Mouse (Mus musculus) neutrophil, adult 65 days (primary cell): Measurements from ENCODE around the gene Suox. TPM values are rescaled to one million over a fixed set of nuclear protein-coding genes. Genes with fewer than 3 reads are reported as not detected.

Experiments
- total RNA-seq: library from RNA; stranded (reverse); gene quantifications from 2 replicates; pipeline ENCODE4 v1.2.4, GENCODE M21; 2023

Gene Suox
- total RNA-seq = 1.0 and 1.2 TPM in 2 replicates

DNA sequence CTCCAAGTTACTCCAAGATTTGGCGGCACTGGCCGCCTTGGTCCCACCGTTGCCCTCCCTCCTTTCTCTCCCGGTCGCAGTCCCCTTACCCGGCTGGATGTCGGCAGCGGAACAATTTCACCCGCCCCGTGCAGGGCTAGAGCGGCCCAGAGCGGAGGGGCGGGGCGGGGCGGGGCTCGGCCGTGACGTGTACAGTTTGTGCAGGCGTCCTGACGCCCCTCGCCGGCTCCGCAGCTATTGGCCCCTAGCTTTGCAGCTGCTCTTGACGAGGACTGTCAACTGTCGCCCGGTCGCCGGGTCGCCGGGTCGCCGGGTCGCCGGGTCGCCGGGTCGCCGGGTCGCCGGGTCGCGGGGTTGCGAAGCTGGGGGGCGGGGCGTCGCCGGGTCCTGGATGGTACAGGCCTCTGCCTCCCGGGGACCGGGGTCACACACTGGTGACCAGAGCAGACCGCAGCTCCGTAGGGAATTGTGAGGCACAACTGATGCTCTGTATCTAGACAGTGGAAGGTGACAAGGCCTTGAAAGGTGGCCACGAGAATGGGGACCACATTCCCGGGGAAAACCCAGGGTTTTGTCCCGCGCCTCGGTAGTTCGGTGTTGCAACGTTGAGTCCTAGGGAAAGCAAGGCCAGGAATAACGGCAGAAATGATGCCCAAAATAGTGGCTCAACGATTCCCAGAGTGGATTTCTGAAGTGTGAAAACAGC is at the start of gene Suox:
Suox (minus strand) TSS at position 311 of the 706 bp plus-strand sequence.

DNA sequence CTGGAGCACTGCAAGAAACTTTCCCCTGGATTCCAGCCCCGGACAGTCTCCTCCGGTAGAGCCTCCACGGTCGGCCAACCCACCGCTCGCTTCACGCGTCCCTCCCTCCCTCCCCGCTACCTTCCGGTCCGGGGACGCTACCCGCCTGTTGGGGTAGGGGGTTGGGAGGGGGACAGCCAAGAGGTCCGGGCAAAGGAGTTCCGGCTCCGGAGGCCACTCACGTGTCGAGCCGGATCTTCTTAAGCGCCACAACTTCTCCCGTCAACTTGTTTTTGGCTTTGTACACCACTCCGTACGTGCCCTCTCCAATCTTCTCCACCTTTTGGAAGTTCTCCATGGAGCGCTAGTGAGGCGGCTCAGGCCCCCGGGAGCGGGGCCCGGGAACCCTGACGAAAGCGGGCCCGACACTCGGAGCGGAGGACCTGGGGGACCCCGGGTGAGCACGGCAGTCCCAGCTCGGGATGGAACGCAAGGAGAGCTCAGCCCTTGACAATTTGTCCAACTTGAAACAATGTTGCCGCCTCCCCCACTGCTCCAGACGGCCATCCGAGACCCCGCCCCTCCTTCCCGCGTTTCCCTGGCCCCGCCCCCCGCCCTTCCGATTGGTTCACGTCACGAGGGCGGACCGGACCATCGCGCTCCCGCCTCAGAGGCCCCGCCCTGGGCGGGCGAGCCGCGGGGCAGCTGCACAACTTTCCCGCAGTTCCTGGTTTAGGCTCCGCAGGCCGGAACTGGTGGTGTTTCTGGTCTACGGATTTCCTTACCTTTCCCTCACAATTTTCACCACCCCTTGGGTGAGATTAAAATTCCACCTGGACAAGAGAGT is 30.8 kb upstream of the Suox start, which contains the start of gene Cdk2:
Cdk2 (minus strand) TSS at position 541 of the 826 bp plus-strand sequence.

DNA sequence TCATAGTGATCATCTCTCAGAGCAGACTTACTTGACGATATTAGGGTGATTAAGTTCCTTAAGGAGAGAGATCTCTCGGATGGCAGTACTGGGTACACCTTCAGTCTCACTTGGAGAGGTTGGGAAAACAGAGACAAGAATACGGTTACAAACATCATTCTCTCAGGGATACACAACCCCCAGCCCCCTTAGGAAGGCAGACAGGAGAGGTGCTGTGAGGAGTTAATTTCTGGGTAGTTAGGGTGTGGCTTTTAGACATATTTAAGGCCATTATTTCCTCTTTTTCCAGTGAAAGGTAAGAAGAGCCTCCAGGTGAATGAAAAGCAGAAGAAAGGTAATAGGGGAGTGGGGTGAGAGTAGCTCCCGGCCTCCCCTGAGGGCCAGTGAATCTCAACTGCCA is 30.0 kb upstream of the Suox start, which contains the start of gene Pmel:
Pmel (plus strand) TSS at position 301 of the 400 bp plus-strand sequence.

DNA sequence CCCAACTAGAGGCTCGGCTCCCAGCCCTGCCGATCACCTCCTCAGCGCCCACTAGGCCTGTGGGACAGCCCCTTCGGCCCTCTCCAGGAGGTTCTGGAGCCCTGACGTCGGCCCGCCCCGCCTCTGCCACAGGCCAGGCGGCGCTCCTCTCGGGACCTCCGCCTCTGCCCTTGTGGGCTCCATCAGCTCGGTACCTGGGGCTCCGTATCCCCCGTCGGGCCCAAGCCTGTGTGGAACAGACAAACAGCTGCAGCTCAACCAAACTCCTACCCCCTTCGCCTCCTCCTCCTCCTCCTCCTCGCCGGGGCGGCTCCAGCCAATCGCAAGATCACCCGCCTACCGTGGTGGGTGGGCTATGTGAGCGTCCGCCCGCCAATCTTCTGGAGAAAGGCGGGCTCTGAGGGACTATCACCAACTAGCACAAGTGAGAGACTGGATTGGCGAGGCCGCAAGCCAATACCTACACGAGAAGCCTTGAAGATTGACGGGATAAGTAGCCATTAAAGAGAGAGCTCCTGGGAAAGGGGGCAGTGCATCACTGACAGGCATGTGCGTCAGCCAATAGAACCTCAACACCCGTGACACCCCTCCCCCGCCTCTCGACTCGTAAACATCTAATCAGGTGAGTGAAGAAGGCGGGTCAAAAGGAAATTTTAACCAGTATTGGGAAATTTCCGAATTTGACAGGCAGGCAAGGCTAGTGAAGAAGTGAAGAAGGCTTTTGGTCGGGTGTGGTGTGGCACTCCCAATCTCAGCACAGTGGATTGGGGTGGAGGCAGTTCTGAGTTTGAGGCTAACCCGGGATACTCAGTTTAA is 22.3 kb upstream of the Suox start, which contains the start of gene Rab5b:
Rab5b (minus strand) TSS at position 273 of the 816 bp plus-strand sequence.

DNA sequence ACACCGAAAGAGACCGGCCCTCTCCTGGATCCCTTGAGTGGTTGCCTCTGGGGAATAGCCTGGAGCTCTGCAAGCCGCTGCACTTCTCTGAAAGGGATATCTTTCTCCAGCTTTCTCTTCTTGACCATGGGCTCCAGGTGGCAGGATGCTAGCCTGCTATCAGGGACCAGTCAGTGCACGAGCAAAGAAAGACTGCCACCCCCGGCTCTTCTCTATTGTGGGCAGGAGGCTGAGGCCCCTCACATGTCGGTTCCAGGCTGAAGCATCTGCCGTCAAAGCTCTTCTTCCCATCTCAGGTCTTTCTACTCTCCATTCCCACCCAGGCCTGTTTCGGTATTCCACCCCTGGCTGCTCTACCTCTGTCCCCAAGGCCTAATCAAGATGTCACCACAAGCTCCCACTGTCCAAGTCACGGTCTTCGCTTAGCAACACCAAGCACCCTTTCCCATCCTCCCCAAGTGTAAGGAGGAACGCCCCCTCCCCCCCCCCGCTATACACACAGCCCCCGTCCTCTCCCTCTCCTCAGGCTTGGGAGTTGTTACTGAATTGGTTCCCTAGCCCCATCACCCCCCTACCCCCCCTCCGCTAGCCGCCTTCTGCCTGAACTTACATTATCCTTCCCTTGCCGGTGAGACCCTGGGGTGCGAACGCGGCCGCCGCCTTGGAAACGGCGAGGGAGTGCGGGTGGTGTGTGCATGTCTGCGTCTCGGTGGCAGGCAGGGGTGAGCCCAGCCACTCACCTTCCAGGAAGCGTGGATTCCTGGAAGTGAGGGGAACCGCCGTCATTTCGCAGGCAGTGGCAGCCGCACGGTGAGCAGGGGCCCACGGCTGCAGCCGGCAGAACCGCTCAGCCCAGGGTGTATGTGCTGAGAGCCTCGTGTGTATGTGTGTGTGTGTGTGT is 28.5 kb downstream of the Suox start, which contains the start of gene Ikzf4:
Ikzf4 (minus strand) TSS at position 881 of the 901 bp plus-strand sequence.

DNA sequence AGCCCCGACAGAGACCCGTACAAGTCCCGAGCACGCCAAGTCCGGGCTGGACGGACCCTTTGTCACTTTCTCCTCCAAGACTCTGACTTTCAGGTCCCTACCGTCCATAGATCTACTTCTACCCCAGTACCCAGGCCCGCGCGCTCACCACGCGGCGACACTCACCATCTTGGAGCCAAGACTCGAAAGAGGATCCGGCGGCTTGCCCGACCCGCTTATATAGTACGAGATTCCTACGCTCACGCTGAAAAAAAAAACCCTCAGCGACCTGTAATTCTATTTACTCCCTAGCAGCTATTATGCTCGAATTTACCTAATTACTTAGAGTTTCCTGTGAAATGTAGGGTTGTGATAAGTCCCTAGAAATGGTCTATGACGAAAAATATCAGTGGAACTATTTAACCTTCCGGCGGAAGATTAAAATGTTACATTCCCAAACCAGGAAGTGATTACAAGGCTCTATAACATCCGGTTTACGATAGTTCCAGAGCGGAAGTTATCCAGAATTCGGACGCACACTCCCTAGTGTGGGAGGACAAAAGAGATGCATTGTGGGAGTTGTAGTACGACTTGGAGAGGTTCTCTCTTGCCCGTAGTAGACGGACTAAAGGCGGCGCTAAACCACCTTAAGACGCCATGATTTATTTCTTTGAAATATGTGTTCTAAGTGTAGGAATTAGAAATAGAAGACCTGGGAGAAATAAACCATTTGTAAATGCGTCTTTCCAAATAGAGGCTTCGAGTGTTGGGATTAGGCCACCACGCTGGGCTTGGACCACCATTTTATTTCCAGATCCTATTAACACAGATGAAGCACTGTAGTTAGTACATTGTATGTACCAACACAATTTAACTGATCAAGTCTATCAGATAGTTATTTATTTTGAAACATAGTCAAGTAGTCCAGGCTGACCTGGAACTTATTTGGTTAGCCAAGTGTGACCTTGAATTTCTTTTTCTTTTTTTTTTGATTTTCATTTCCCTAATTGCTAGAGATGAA is 47.3 kb downstream of the Suox start, which contains the start of gene Rps26:
Rps26 (minus strand) TSS at position 437 of the 1,000 bp plus-strand sequence.

Other genes with a start within 250 kb of the Suox start
- 79.4 TPM in 2 replicates for gene Smarcc2, start 214.8 kb downstream of the Suox start, total RNA-seq
- 1,119 and 1,205 TPM in 2 replicates for gene Myl6, start 179.9 kb downstream of the Suox start, total RNA-seq
- gene Myl6b, start 175.4 kb downstream of the Suox start, total RNA-seq = 1.9 and 2.0 TPM in 2 replicates
- 116 and 144 TPM in 2 replicates for gene Esyt1, start 148.2 kb downstream of the Suox start, total RNA-seq
- 21.4 and 25.9 TPM in 2 replicates for gene Zc3h10, start 126.3 kb downstream of the Suox start, total RNA-seq
- 1,166 and 1,291 TPM in 2 replicates for gene Rpl41, start 124.8 kb downstream of the Suox start, total RNA-seq
- 28.5 and 31.0 TPM in 2 replicates for gene Pa2g4, start 108.1 kb downstream of the Suox start, total RNA-seq
- 0.35 and 0.50 TPM in 2 replicates for gene Erbb3, start 84.4 kb downstream of the Suox start, total RNA-seq
- 150 and 359 TPM in 2 replicates for gene Rps26, start 47.3 kb downstream of the Suox start, total RNA-seq
- gene Ikzf4, start 28.1 kb downstream of the Suox start, total RNA-seq = 0.16 TPM in 1 of 2 replicates, not detected in the other
- gene Rab5b, start 22.2 kb upstream of the Suox start, total RNA-seq = 95.8 and 96.9 TPM in 2 replicates
- 2.3 and 2.6 TPM in 2 replicates for gene Pmel, start 30.1 kb upstream of the Suox start, total RNA-seq
- gene Cdk2, start 31.0 kb upstream of the Suox start, total RNA-seq = 71.8 and 90.9 TPM in 2 replicates
- 46.0 and 58.2 TPM in 2 replicates for gene Dgka, start 70.8 kb upstream of the Suox start, total RNA-seq
- gene Pym1, start 73.8 kb upstream of the Suox start, total RNA-seq = 23.9 and 25.2 TPM in 2 replicates
- gene Mmp19, start 116.8 kb upstream of the Suox start, total RNA-seq = 4.7 and 6.9 TPM in 2 replicates
- 59.9 and 86.6 TPM in 2 replicates for gene Dnajc14, start 130.0 kb upstream of the Suox start, total RNA-seq
- gene Tmem198b, start 130.3 kb upstream of the Suox start, total RNA-seq = 5.1 and 5.8 TPM in 2 replicates
- gene Sarnp, start 143.3 kb upstream of the Suox start, total RNA-seq = 24.9 and 29.6 TPM in 2 replicates
- 20.0 and 24.0 TPM in 2 replicates for gene Ormdl2, start 147.6 kb upstream of the Suox start, total RNA-seq
- gene Gdf11, start 217.6 kb upstream of the Suox start, total RNA-seq = 0.09 and 0.16 TPM in 2 replicates
- 149 and 180 TPM in 2 replicates for gene Cd63, start 226.9 kb upstream of the Suox start, total RNA-seq
- gene Rdh5, start 248.8 kb upstream of the Suox start, total RNA-seq = 3.3 and 5.5 TPM in 2 replicates
- 81.6 and 81.7 TPM in 2 replicates for gene Bloc1s1, start 250.0 kb upstream of the Suox start, total RNA-seq